Mouse (Mus musculus) mature B cell (primary cell): ENCODE data around the gene Fibp.

Experiments used
- in situ Hi-C: fragments of 300-500 bp; cut with MboI; formaldehyde crosslinking; loops from 2 replicates; pipeline ENCODE4 v1.14.3; 2019

The Fibp gene

DNA sequence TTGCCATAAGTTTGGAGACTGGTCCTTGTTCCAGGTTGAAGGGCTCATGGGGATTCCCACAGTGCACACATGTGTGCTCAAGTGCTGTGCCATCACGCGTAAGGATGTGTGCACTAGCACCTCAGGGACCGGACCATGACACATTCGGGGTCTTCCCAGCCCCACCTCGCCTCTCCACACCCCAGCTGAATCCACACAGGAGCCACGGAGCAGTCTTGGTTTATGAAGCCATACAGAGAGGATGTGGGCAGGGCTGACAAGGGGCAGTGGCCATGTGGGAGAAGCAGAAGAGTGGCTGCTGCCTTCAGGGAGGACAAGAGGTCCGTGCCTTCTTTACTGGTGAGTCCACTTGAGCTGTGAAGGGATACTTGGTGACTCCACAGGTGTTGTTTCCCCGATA lies 4.6 kb downstream of the Fibp start:
- in situ Hi-C loops: no loop called here

DNA sequence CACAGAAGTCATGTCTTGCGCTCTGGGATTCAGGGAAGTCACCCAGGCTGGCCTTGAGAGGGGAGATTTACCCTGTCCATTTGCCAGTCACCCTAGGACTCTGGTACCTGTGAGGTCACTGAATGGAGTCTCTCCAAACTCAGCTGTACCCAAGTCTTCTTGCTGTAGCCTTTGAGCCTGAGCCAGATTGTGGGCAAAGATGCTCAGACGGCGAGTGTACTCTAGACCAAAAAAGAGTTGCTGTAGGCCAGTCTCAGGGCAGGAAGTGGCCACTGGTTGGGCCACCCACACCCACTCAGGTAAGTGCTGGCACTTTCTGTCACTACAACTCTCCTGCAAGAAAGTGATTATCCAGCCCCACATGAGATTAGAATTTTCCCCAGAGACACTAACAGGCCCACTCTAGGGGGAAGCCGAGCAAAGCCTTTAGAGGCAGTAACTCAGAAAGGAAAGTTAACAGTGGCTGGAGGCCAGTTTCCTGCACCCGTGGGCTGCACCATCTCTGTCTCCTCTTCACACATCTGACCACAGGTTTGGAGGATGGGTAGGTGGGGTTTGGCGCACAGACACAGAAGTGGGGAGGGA lies 6.6 kb downstream of the Fibp start:
- in situ Hi-C loops: no loop called here

DNA sequence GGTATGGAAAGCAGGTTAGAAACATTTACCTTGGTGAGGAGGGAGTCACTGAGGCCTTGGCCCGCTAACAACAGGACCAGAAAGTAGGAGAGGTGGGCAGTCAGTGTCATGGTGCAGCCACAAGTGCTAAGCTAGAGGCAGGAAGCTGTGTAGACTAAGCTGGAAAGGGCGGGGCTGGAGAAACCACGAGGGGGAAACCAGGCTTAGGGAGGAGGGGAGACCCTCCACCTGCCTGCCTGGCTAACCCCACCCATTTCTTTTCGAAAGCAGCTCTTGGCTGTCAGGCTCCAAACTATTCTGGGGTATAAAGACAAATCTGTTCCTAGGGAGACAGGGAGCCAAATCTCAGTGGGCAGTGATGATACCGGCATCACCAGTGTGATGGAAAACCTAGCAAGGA lies 8.0 kb downstream of the Fibp start, which contains the start of gene Ctsw:
Ctsw (minus strand) TSS at position 134 of the 400 bp plus-strand sequence.
- in situ Hi-C loops: no loop called here

DNA sequence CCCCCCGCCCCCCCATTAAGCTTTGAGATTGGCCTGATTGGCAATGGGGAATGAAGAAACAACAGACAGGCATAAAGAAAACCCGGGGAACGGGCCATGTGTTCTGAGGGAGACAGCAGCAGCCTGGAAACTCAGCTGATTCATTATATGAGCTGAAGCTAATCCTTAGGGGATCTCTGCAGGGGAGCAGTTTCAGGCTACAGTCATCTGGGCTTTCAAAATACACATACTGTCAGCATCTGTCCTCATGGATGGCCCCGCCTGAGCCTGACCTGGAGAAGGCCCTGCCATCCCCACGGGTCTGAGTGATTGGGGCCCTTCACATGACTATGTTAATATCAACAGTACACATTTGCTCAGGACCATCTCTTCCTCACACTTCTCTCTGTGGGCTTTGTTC lies 11.4 kb downstream of the Fibp start:
- in situ Hi-C loops: no loop called here

DNA sequence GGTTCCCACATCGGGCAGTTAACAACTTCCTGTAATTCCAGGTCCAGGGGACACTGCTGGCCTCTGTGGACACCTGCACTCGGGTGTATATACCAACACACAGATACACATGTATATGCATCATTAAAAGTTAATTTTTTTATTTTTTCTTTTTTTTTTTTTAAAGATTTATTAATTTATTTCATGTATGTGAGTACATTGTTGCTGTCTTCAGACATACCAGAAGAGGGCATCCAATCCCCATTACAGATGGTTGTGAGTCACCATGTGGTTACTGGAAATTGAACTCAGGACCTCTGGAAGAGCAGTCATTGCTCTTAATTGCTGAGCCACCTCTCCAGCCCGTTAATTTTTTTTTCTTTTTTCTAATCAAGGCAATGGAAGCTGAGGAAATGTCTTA lies 12.4 kb downstream of the Fibp start:
- in situ Hi-C loops: no loop called here

DNA sequence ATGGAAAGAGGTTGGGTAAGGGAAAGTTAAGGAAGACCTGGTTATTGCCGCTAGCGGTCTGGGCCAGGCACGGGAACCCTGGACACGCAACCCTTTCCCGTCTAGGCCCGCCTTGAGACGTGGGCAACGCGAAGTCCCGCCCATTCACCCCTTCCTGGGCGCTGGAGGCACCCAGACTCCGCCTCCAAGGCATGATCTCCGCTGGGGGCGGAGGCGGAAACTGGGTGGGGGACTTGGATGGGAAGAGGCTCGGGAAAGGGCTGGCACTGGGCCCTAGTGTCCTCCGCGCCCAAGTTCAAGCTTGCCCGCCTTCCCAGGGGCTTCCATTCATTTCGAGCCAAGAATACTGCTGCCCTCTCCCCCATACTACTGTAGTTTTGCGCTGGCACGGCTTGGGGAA lies 13.3 kb downstream of the Fibp start, which contains the start of gene Efemp2:
Efemp2 (plus strand) TSS at position 235 of the 400 bp plus-strand sequence.
- in situ Hi-C loops: no loop called here

DNA sequence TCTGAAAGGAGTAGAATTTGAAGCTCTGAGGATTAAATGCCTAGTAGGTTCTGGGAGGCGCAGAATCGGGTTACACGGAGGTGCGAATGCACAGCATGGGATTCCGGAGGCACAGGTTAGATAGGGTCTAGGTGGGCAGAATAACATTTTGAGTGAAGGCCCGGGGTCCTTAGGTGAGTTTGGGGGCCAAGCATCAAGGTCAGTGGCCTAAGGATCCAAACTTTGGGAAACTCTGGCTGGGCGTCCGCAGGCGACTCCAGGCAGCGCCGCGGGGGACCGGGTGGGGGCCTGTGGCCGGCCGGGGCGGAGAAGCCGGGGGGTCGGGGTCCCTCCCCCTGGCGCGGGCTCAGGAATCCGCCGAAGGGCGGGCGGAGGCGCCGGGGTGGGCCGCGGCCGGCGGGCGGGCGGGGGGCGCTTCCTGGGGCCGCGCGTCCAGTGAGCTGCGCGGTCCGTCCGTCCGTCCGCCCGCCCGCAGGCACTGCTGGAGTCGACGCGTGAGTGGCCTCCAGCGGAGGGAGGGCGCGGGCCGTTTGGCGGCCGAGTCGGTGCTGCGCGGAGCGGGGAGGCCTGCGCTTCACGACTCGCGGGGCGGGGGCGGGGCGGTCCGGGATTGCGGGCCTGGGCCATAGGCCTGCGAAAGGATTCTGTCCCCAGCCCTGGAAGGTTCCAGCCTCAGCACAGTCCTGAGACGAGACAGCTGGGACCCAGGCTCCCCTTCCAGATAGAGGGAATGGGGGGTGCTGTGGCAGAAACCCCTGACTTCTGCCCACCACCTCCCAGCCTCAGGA lies 14.1 kb downstream of the Fibp start:
- in situ Hi-C loops: no loop called here

DNA sequence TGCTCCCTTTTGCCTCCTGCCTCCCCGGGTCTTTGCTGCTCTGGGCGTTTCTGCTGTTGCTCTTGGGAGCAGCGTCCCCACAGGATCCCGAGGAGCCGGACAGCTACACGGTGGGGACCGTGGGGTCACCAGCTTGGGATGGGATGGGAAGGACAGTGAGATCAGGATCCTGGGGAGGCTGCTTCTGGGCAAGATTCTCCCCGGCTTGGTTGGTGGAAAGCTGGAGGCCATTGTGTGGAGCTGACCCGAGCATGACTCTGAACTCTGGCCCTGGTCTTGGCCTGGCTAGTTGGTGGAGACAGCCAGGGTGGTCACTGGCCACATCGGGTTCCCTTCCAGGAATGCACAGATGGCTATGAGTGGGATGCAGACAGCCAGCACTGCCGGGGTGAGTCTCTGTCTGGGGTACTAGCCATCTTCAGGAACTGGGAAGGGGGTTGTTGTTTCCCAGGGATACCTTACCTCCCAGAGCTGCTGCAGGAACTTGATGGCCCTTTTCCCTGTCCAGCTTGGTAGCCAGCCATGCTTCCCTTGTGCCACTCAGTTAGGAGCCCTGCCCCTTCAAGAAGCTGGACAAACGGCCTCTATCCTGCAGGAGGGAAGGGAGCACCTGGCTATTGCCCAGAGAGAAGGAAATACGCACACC lies 14.8 kb downstream of the Fibp start:
- in situ Hi-C loops: no loop called here

DNA sequence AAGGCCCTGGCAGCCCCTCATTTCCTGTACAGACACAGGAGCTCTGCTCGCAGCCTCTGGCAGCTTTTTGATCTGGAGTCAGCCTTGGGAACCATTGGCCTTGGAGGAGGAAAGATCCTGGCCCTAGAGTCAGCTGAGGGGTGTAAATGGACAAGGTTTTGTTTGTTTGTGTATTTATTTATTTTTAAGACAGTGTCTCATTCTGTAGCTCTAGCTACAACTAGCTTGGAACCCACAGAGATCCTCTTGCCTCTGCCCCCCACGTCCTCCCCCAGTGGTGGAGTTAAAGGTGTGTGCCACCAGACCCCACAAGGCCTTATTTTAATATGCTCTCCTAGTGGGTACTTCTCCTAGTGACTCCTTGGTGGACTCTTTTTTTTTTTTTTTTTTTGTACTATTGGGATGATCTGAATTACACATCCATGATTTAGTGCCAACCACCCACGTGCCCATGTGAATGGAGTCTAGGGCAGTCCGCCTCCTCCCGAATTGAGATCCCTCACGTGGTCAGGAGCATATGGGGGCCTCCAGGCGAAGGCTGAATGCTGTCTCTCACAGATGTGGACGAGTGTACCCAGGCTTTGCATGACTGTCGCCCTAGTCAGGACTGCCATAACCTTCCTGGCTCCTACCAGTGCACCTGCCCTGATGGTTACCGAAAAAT lies 16.7 kb downstream of the Fibp start:
- in situ Hi-C loops: no loop called here

DNA sequence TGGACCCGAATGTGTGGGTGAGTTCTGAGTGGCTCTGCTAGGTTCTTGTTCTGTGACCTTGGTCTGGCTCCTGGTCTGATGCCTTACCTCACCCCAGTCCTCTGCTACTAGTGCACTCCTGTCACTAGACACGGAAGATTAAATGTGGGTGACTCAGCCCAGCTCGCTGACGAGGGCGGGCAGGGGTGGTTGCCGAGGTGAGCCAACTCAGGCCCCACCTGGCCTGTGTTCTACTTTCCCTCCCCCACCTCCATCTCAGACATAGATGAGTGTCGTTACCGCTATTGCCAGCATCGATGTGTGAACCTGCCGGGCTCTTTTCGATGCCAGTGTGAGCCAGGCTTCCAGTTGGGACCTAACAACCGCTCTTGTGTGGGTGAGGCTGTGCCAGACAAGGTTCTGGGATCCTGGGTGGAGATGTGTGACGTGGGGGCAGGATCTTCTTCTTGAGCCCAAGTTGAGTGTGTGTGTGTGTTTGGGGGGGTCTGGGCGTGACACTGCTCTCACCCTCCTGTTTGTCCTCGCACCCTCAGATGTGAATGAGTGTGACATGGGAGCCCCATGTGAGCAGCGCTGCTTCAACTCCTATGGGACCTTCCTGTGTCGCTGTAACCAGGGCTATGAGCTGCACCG lies 17.4 kb downstream of the Fibp start:
- in situ Hi-C loops: no loop called here

DNA sequence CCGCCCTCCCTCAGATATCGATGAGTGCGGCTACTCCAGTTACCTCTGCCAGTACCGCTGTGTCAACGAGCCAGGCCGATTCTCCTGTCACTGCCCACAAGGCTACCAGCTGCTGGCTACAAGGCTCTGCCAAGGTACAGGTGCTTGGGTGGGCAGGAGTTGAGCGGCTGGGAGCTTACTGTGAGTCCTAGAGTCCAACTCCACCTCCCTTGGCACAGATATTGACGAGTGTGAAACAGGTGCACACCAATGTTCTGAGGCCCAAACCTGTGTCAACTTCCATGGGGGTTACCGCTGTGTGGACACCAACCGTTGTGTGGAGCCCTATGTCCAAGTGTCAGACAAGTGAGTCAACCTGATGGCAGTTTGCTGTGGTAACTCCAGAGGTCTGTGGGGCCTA lies 19.6 kb downstream of the Fibp start:
- in situ Hi-C loops: no loop called here

DNA sequence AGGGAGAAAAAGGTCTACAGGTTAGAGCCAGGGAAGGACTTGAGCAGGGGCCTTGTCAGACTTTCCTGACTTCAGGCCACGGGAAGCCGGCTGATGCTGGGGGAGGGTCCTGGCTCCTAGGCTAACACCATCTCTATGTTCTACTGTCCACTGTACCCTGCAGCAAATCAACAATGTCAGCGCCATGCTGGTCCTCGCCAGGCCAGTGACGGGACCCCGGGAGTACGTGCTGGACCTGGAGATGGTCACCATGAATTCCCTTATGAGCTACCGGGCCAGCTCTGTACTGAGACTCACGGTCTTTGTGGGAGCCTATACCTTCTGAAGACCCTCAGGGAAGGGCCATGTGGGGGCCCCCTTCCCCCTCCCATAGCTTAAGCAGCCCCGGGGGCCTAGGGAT lies 21.0 kb downstream of the Fibp start:
- in situ Hi-C loops: no loop called here

DNA sequence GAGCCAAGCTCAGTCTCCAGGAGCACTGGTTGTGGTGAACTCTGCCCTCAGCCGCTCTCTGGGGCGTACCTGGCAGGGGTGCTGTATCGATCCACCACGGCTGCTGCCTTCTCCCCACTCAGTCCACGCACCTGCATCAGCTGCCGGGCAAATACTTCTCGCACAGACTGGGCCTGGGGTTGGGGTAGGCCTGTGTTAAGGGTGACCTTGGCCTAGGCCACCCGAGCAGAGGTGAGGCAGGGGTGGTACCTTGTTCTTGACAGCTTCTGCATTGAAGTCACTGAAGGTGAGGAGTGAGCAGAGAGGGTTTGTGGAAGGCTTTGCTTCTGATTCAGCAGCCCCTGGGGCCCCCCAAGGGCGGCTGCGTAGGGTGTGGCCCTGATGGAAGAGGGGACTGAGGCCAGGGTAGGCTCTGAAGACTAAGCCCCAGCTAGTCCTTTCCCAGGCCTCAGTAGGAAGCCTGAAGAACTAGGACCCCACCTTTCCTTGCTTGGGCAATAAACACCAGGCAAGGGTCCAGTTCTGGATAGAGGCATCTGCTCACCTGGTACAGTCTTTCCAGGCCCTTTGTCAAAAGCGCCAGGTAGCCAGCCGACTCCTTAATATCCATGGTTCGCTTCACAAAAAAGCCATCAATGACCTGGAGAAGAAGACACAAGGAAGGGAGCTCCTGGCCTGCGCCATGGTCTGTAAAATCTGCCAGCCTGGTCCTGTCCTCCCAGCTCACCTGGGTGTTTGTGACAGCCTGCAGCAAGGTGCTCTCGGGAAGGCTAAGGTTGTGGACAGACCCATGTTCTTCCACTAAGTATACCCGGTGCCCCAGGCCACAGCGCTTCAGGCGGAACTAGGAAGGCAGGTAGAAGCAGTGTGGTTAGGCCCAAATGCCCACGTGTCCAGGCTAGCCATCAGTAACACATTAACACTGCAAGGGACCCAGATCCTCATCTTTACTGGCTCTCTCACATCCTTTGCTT lies 23.3 kb downstream of the Fibp start:
- in situ Hi-C loops: no loop called here

DNA sequence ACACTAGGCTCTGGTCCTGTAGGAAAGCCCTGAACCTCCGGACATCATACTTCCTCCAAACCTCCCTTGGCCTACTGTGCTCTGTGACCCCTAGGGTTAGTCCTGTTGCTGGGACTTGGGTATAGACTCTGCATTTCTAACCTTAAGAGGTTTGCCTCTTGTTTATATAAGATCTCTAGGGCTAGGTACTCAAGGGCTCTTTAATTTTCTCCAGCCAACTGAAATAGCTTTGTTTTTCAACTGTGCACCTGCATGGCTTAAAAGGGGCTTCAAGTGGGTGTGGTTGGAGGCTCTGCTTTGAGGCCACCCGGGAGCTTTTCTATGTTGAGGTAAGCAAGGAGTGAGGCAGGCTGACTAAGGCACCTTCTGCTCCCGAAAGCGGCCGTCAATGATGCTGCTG lies 24.1 kb downstream of the Fibp start:
- in situ Hi-C loops: no loop called here

DNA sequence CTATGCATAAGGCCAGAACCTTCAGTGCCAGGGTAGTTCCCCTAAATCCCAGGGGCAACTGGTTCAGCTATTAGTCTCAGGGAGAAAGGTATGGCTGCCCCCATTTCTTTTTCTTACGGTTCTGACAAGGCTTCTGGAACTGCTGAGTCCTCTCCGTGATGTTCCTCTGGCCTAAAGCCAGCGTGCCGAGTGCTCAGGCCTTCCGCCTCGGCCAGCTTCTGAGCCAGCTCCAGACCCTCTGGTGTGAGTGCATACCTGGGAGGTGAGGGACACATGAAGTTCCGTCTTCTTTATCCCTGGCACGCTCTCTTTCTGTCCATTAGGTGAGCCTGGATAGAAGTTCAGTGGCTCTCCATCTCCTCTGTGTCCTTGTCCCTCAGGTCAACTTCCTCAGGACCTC lies 25.0 kb downstream of the Fibp start:
- in situ Hi-C loops: no loop called here

DNA sequence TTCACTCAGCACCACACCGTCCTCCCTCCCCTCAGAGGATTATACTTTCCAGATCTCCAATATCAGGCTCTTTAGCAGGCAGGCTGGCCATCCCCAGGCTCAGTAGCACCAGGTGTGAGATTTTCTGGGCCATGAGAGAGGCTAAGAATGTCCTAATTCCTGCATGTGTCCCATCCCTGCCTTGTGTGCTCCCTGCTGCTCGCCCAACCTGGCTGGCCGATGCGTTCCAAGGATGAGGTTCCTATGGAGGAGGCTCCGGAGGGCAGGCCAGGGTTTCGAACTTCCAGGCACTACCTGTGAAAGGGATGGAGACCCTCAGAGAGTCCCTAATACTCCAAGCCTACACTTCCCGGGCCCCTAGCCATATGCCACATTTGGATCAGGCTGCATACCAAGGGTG lies 25.4 kb downstream of the Fibp start:
- in situ Hi-C loops: no loop called here

DNA sequence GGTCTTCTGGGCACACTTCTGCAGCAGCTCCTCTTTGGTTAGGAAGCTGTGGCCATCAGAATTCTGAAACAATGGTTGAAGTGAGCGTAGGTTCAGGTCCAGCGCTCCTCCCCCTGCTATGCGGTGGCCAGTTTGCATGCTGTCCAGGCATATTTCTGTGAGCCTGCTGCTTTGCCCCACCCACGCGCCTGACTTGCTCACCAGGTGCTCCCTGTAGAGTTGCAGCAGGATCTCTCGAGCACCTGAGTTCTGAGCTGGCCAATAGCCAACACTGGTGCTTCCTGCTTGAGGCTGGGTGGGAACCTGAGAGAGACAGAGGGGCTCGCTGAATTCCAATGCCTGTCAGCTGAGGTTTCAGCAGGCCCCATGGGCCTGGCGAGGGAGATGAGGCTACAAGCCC lies 25.9 kb downstream of the Fibp start:
- in situ Hi-C loops: no loop called here

DNA sequence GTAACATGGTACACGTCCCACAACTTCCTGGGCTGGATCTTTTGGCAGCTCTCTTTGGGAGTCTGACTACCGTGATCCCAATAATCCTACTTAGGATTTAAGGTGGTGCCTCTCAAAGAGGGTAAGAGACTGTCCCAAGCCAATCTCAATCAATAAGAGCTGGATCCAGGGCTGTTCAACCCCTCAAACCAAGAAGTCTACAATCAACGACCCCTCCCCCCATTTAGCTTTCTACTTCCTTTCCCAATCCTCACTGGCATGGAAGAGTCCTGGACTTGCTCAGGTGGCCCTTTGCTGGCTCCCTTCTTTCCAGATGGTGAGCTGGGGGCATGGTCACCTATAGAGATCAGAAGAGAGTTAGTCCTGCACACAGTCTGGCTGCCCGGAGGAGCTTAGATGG lies 26.4 kb downstream of the Fibp start:
- in situ Hi-C loops: no loop called here

DNA sequence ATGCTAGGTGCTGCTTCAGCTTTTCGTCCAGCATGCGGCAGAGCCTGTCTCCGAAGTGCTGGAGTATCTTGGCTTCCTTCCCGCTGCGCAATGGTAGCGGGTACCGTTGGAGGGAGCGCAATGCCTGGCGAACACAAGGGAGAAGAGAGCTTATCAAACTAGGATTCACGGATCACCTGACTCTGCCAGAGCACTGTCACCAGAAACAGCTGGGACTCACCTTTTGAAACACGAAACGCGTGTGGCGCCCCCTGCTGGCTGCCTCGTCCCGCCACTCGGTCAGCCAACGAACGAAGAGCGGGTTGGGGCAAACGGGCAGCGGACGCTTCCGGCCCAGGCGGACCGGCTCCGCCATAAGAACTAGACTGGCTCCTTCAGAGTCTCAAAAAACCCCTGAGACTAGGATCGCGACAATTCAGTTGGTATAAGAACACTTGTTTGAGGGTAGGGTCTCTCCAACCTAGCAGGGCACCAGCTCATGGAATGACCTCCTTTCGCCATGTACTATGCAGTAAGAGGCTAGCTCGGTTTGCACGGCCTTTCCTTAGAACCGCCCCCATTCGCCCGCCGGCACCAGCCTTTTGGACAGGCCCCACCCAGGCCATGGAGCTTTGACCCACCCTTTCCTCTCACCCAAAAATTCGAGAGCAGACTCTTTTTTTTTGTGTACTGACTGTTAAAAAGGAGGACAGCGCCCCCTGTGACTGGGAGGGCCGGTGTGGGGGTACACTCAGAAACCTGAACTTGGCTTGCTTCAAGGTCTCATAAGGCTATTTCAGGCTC lies 27.5 kb downstream of the Fibp start, which contains the start of gene Mus81:
Mus81 (minus strand) TSS at position 635 of the 783 bp plus-strand sequence.
- in situ Hi-C loops: no loop called here
